Mouse (Mus musculus): ENCODE measurements at regions not wholly inside any gene's neighbourhood (a gene's known extent, or its start where the extent isn't known, plus 50 kb on each side); places are given as distances from the start of the nearest gene placed in this dataset.

DNA sequence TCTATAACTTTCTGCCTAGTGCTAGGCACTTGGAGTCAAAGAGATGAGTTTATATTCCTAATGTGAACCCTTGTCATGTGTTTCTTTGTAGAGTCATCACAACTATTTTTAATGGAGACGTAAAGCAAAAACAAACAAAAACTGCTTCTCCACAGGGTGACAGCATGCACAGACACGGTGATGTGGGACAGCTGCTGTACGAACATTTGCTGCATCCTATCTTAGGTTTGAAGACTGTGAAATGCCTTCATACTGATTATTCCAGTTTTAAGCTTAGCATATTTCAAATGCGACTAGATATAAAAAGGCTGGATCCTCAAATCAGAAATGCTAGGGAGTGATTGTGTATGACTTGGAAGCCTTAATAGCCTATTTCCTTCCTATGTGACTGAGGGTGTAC lies 187.3 kb upstream of the Eci2 start:
- DNase-seq: no peak

GRCm38 (mm10) chr13:35226142-35226829 lies 199.4 kb upstream of the Eci2 start:
- DNase-seq: no peak

DNA sequence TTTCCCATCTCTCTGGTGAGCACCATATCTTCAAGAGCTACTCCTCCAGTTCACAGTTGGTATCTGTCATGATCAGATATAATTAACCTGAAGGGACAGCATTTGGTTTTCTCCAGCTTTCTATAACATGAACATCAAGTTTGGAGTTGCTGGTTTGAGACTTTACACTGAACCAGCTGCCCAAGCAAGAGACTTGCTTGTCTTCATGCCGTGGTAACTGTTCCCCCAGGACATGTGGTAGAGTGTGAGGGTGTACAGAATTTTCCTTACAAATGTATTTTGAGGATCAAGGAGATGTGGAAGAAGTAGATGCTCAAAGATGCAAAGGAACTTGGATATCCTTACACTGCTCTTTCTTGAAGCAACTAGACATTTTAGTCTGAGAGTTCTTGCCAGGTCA lies 200.0 kb upstream of the Eci2 start:
- no peak for DNase-seq

DNA sequence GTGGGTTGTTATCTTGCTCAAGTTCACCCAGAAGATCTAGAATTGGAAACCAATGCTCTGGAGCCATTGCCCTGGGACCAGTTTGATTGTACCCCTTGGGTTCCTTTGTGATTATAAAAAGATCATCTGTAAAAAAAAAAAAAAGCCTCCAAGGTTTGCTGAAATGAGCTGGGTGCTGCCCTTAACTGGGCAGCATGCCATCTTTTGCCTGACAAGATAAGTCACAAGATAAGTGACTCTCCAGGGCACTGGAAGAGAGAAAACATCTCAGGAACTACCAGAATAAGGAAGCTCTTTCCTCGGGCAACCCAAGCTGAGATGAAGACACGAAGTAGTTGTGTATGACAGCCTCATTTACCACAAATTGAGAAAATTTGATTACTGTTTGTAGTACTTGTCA lies 202.7 kb upstream of the Eci2 start:
- no peak for DNase-seq

DNA sequence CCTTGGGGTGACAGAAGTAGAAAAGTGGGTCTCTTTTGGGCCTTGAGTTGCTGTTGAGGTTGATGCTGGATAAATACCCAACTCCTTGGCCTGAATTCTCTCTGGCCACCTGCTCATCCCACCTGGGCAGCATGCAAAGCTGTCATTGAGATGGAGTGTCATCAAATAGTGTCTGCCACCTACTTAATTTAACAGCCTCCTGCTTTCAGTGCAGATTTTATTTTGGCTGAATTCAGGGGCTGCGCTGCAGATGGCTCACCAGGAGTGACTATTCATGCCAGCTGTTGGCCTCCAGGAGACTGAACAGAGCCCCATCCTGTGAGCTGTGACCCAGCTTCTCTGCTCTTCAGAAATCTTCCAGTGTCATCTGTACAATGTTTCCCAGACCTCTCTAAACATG lies 206.7 kb upstream of the Eci2 start:
- DNase-seq: no peak

- no peak for DNase-seq
Observed at GRCm38 (mm10) chr13:35241443-35241842, 214.5 kb upstream of the Eci2 start.

GRCm38 (mm10) chr13:35243946-35244345 lies 217.1 kb upstream of the Eci2 start:
- peak in 1 of 2 experiments; percentile 15 for DNase-seq

DNA sequence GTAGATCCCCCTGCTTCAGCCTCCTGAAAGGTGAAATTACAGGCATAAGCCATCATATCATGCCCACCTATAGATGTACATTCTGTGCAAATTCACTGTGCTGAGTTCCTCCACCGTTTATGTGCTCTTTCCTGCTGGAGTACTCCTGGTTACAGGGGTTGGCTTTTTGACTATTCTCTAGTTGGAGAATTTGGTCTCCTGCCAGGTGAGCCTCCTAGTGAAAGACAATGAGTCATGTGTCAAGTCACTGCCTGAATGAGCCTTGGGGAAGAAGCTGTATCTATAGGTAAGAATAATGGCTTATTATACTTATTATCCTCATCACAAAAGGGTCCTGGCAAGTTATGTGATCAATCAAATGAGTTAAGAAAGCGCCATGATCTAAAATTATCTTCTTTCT lies 230.5 kb upstream of the Eci2 start:
- peak; percentile 4 to 8 for DNase-seq

DNA sequence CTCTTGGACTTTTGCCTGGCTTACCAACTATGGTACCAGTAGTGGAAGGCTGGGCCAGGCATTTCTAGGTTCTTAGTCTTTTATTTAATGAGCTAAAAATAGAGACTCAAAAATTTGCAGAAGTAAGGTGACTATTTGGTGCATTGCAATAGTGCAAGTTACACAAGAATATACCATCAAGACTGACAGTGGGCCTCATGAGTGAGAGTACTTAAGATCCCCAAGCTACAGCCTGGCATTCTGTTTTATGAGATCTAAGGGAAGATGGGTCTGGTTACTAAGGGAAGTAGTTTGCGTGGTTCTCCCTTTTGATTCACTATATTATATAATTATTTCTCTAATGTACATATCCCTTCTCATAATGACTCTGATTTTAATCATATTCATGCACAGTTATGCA lies 231.8 kb upstream of the Eci2 start:
- DNase-seq: no peak

DNA sequence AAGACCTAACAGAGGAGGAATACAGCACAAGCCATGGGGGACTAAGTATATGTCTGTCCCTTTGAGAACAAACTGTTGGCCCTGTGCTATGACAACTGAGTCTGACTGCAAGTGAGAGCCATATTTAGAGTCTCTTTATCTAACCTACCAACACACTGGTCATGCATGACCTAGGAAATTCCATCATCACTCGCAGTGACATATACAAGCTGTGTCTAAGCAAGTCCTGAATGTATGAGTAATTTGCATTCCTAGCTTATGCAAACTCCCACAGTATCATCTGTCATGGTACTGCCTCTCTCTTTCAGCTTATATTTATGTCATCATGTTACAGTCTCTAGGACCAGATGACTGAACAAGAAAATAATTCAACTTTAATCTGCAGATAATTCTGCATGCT lies 257.1 kb upstream of the Eci2 start:
- DNase-seq: no peak

DNA sequence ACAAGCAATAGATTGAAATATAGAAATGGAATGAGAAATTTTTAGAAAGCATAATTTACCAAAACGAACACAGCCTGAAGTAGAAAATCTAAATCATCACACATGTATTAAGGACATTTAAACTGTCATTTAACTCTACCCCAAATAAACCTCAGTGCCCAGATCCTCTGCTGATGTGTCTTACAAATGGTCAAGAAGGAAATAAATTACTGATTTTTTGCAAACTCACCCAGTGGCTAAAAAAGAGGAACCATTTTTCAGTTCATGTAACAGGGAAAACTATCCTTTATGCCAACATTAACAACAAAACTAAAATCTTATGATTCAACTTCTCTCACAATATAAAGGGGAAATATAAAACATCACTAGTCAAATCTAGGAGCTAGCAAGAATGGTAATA lies 275.2 kb upstream of the Eci2 start:
- no peak for DNase-seq

- no peak for DNase-seq
Observed at GRCm38 (mm10) chr13:35316772-35317171, 289.9 kb upstream of the Eci2 start.

DNA sequence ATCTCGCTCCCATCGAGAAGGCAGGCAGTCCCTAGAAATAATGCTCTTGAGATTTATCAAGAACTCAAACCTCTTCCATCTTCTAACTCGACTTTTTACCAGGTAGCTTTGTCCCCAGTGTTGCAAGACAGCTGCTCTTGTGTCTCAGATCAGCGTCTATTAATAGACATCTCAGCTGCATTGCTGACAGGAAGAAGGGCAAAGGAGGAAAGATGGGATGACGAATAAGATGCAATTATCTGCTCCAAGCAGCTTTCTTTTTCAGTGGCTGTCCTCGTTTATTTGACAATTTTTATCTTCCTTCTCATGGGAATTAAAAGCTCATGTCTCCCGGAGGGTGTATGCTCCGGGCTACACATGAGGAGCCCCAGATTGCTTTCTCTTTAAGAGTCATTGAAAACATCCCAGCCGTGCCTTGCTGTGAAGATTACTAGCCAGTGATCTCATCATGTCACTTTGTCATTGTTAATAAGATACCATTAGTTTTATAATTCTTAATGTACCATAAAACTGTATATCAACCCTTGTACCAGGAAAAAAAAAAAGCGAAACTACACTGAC lies 299.9 kb upstream of the Eci2 start:
- DNase-seq: no peak

GRCm38 (mm10) chr13:35328320-35328719 lies 301.4 kb upstream of the Eci2 start:
- no peak for DNase-seq

GRCm38 (mm10) chr13:35330926-35331325 lies 304.0 kb upstream of the Eci2 start:
- no peak for DNase-seq

DNA sequence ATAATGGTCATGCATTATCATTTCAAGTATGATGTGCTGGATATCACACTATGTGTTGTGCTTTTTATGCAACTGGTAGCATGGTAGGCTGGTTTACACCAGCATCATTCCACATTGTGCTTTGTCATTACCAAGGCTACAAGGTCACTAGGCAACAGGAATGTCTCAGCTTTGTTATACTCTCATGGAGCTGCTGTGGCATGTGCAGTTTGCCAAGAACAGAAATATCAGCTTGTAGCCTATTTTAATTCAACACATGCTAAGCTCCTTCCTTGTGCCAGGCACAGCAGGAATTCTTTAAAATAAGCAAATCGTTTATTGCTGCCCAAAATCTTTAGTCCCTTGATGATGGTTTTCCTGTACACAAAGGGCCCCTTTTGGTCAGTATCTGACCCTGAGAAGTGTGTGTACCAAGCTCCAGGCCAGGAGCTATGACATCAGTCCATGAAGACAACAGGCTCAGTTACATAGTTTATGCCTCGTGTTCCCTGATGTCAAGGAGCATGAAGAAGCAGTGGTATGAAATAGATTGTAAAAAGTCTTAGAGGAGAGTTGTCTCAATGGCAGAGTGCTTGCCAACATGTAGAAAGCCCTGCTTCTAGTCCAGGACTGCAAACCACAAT lies 314.0 kb upstream of the Cdyl start:
- no peak for DNase-seq

GRCm38 (mm10) chr13:35348283-35348682 lies 311.4 kb upstream of the Cdyl start:
- no peak for DNase-seq

- DNase-seq: no peak
Observed at GRCm38 (mm10) chr13:35359345-35359744, 300.3 kb upstream of the Cdyl start.

DNA sequence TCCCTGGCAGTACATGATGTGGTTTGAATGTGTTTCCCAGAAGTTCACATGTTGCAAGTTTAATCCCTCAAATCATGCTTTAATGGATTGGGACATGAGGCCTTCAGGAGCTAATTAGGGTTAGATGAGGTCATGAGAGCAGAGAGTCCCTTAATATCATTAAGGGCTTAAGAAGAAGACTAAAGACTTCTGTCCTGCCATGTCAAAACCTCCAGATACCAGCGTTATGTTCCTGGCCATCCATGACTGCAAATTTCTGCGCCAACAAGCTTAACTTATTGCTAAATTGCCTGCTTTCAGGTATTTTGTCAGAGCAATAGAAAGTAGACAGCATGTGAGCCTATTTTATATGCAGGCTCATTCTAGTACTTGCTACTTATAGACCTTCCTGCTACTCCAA lies 282.1 kb upstream of the Cdyl start:
- no peak for DNase-seq

DNA sequence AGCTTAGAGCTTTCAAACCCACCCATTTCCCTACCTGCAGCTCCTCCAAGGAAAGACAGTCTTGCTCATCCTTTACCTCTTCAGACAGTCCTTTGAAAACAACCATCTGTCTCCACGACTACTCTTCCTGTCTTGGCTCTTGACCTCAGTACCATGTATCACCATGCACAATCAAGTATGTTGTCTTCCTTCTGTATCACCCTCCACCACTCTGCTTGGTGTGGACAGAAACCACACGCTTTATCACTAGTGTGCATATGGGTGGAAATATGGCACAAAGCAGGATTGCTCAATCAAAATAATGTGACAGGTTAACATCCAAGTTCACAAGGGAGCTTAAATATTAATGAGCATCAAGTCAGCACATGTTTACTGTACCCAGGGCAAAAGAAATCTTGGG lies 280.1 kb upstream of the Cdyl start:
- no peak for DNase-seq

DNA sequence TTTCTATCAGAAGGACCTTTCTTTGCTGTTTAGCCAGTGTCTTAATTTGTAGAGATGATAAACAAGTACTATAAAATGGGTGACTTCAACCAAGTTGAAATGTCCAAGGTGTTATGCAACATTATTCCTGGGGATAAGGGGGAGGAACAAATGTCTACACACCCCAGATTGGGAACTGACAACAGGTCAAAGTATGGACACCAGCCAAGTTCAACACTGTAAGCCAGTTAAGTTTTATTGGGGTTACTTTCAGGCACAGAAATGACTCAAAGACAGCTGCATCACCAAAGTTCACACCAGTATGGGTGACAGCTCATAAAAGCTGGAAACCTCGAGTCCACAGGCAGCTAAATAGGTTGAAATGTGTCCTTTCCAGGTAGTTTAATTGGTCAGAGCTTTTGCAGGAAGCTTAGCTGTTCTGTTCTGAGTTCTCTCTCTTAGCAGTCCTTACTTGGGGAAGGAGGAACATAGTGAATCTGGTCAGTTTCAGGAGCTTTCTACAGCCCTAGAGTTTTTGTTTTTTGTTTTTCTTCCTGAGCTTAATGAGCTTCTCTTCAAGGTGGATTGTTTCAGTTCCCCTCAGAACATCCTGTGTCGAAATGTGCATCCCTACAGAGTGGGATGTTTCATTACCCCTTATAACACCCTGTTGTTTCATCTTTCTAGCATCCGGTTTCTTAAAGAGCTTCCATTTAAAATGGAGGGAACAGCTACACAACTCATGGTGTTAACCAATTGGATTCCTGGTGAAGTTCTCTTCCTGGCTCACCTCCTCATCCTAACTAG lies 279.2 kb upstream of the Cdyl start:
- no peak for DNase-seq

- no peak for DNase-seq
Observed at GRCm38 (mm10) chr13:35381641-35382040, 278.0 kb upstream of the Cdyl start.

DNA sequence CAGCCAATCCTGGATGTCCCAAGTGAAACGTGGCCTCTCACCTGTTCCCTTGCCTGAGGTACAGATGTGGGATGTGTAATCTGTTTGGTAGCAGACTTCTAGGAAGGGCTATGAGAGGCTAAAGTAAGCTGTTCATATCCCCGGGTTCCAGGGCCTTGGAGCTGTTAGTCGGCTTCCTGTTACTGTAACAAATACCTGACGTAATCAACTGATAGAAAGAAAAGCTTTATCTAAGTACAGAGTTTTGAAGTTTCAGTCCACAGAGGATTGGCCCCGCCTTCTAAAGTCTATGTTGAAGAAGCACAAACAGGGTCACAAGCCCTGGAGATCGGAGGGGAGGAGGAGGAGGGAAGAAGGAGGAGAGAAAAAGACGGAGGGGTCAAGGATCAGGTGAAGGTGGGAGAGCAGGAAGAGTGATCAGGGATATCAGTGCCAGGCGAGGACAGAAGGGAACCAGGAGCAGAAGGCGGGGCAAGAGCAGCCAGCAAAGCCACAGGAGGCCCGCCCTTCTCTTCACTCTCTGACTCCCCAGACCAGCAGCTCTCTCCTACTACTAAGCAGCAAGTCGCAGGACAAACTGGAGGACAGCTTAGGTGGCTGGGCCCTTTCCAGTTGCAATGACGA lies 276.5 kb upstream of the Cdyl start:
- DNase-seq: peak; percentile 18 to 25

All from kidney, postnatal 36 days (tissue).